Mouse (Mus musculus) hematopoietic multipotent progenitor cell, adult 10-12 weeks (in vitro differentiated cells): Measurements from ENCODE around the gene F2rl3. TPM values are rescaled to one million over a fixed set of nuclear protein-coding genes. Genes with fewer than 3 reads are reported as not detected.

Experiments
- polyA plus RNA-seq: library from polyadenylated mRNA; stranded (reverse); fragments of >175 nt; gene quantifications from 2 replicates; pipeline ENCODE4 v1.2.3, GENCODE M21; 2012; ENCODE audit warnings: low replicate concordance

Gene F2rl3
- polyA plus RNA-seq, result 3.2 TPM in 2 replicates

GRCm38 (mm10) chr8:72761322-72762051, at the start of gene F2rl3:
Gene F2rl3, plus strand, starts transcription at chr8:72761880.

GRCm38 (mm10) chr8:72722769-72723650, 38.7 kb upstream of the F2rl3 start, which contains the start of gene Sin3b:
Gene Sin3b, plus strand, starts transcription at chr8:72723285.

Other genes starting within 250 kb of the F2rl3 start
- 22.7 and 52.1 TPM in 2 replicates for gene Med26, start 213.6 kb upstream of the F2rl3 start, polyA plus RNA-seq
- 14.1 and 39.9 TPM in 2 replicates for gene Smim7, start 190.8 kb upstream of the F2rl3 start, polyA plus RNA-seq
- gene Tmem38a, start 189.8 kb upstream of the F2rl3 start, polyA plus RNA-seq, result 1.3 and 2.3 TPM in 2 replicates
- 0.11 and 0.16 TPM in 2 replicates for gene Nwd1, start 115.2 kb upstream of the F2rl3 start, polyA plus RNA-seq
- 52.7 and 78.1 TPM in 2 replicates for gene Sin3b, start 38.6 kb upstream of the F2rl3 start, polyA plus RNA-seq